Mouse (Mus musculus) spleen, adult 2 months (tissue): ENCODE measurements at regions not wholly inside any gene's neighbourhood (a gene's known extent, or its start where the extent isn't known, plus 50 kb on each side); places are given as distances from the start of the nearest gene placed in this dataset.

Experiments used
- CTCF ChIP-seq: fragments of 200-500 bp; IDR thresholded peaks from 2 replicates; pipeline ENCODE4 v1.5.1; 2011; ENCODE audit warnings: mild to moderate bottlenecking, inconsistent platforms; ENCODE audit not compliant: insufficient read depth, insufficient read length, insufficient replicate concordance; ENCODE audit errors: extremely low read depth
- POLR2A ChIP-seq: fragments of 200-500 bp; IDR thresholded peaks from 2 replicates; pipeline ENCODE4 v1.6.1; 2011; ENCODE audit warnings: low read depth, low read length, inconsistent platforms

DNA sequence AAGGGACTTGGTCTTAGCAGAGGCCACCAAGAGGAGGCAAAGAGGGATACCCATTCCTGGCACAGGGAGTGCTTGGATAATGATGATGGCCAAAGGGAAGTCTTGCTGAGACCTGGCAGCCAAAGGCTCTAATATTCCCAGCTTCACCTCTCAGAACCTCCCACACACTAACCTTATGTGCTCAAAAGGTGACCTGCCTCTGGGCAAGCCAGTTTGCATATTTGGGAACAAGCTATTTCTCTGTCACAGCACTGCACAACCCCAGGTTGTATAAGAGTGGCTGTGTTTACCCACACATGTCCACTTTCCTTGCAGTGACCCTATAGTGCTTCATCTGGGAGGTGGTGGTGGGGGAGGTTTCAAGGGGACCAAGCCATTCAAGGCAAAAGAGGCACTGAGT, 76.9 kb upstream of the Plekhg1 start:
- TF ChIP-seq CTCF, result no peak
- TF ChIP-seq POLR2A, result no peak
